Mouse (Mus musculus): ENCODE results near the gene Alad.

GRCm38 (mm10) chr4:62525489-62525811 is 5.7 kb upstream of the Alad start:
- TF ChIP-seq CTCF (IDR thresholded peaks at IDR 0.05; ENCODE audit: low read depth, low read length) (no peak), POLR2A (IDR thresholded peaks at IDR 0.05; ENCODE audit: extremely low read depth, insufficient read depth, low read length) (no peak)
